Mouse (Mus musculus) mature B cell (primary cell): ENCODE results near the gene Btbd35f6.
"Not testable (repeated sequence)": the region's sequence is repeated elsewhere in the genome, so short reads cannot be mapped to it uniquely, and the experiment has no call there.

Experiments used
- in situ Hi-C: fragments of 300-500 bp; cut with MboI; formaldehyde crosslinking; loops from 2 replicates; pipeline ENCODE4 v1.14.3; 2019

Btbd35f6 gene

GRCm38 (mm10) chrX:33956440-33956839 lies at the start of gene Btbd35f6:
Btbd35f6 (minus strand) TSS chrX:33956540.
- in situ Hi-C loops: not testable (repeated sequence)

- in situ Hi-C loops: not testable (repeated sequence)
Observed at GRCm38 (mm10) chrX:33986716-33987115, 30.4 kb upstream of the Btbd35f6 start, which contains the start of gene Gm21870. Gm21870 (minus strand) TSS chrX:33986816.

- in situ Hi-C loops: not testable (repeated sequence)
Observed at GRCm38 (mm10) chrX:33930216-33930615, 26.1 kb downstream of the Btbd35f6 start.

- in situ Hi-C loops: not testable (repeated sequence)
Observed at GRCm38 (mm10) chrX:33928225-33928624, 28.1 kb downstream of the Btbd35f6 start.

- in situ Hi-C loops: not testable (repeated sequence)
Observed at GRCm38 (mm10) chrX:33926344-33926743, 30.0 kb downstream of the Btbd35f6 start.

GRCm38 (mm10) chrX:33925420-33925819 lies 30.9 kb downstream of the Btbd35f6 start:
- in situ Hi-C loops: not testable (repeated sequence)
